Mouse (Mus musculus): ENCODE results near the gene 9630041A04Rik. TPM values are rescaled to one million over a fixed set of nuclear protein-coding genes. Genes with fewer than 3 reads are reported as not detected.

Gene 9630041A04Rik
- not detected in 2 replicates for polyA plus RNA-seq (2012; rRNA removed)

- TF ChIP-seq POLR2A (IDR thresholded peaks at IDR 0.05; ENCODE audit: low read depth, low read length): no peak
- no peak for TF ChIP-seq CTCF (IDR thresholded peaks at IDR 0.05; ENCODE audit: extremely low read depth, insufficient read depth, insufficient read length, insufficient replicate concordance)
- Histone ChIP-seq H3K36me3 (ENCODE audit: control insufficient read depth, insufficient read depth, low read length) (no peaks in the 10 kb centered on the region), H3K4me3 (ENCODE audit: extremely low read depth, insufficient read depth, insufficient read length) (no peak within 1 kb of the TSS), H3K27me3 (ENCODE audit: control insufficient read depth, insufficient read depth, low read length) (no peaks in the 10 kb centered on the region), H3K4me1 (ENCODE audit: control insufficient read depth, insufficient read depth, insufficient read length) (no peaks in the 10 kb centered on the region), H3K27ac (ENCODE audit: insufficient read depth, low read length) (no peak within 1 kb of the TSS)
- no peak for DNase-seq (ENCODE audit: low read depth in 1 of 2, low spot score in 2 of 2)
- 83% methylated on average over 15 of the region's 15 CpGs for WGBS
Observed at GRCm38 (mm10) chr9:101861596-101862471, at the start of gene 9630041A04Rik. TSS of gene 9630041A04Rik (plus strand) at chr9:101861841.

- no peaks in the 10 kb centered on the region for H3K36me3 ChIP-seq (ENCODE audit: control insufficient read depth, insufficient read depth, low read length)
- DNase-seq (ENCODE audit: low read depth in 1 of 2, low spot score in 2 of 2): no peak
- no peak overlapping the region for H3K4me3 ChIP-seq (ENCODE audit: extremely low read depth, insufficient read depth, insufficient read length)
- H3K27ac ChIP-seq (ENCODE audit: insufficient read depth, low read length): no peak overlapping the region
- TF ChIP-seq POLR2A (IDR thresholded peaks at IDR 0.05; ENCODE audit: low read depth, low read length) (no peak), CTCF (IDR thresholded peaks at IDR 0.05; ENCODE audit: extremely low read depth, insufficient read depth, insufficient read length, insufficient replicate concordance) (no peak)
- H3K27me3 ChIP-seq (ENCODE audit: control insufficient read depth, insufficient read depth, low read length): no peaks in the 10 kb centered on the region
- no peaks in the 10 kb centered on the region for H3K4me1 ChIP-seq (ENCODE audit: control insufficient read depth, insufficient read depth, insufficient read length)
- WGBS: 91% methylated on average over 7 of the region's 7 CpGs
Observed at GRCm38 (mm10) chr9:101823896-101824295, 37.7 kb upstream of the 9630041A04Rik start.

DNA sequence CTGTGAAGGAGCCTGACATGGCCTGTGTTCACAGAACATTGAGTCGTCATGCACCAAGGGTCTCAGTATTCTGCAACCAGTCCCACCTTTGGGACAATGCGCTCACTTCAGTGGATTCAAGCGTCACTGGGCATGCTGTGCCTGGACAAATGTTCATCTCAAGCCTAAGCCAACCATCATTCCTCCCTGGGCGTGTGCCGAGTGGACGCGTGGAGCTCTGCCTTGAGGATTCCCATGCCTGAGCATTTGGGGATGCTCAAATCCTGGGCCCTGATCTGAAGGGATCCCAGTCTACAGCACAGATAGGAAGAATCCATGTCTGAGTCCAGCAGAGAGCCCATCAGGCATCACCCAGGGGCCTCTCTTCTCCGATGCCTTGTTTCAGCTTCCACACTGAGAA is 36.0 kb upstream of the 9630041A04Rik start:
- no peak for TF ChIP-seq CTCF (IDR thresholded peaks at IDR 0.05; ENCODE audit: extremely low read depth, insufficient read depth, insufficient read length, insufficient replicate concordance)
- no peak for TF ChIP-seq POLR2A (IDR thresholded peaks at IDR 0.05; ENCODE audit: low read depth, low read length)
- no peak for DNase-seq (ENCODE audit: low read depth in 1 of 2, low spot score in 2 of 2)
- Histone ChIP-seq H3K4me3 (ENCODE audit: extremely low read depth, insufficient read depth, insufficient read length) (no peak overlapping the region), H3K27ac (ENCODE audit: insufficient read depth, low read length) (no peak overlapping the region), H3K27me3 (ENCODE audit: control insufficient read depth, insufficient read depth, low read length) (no peaks in the 10 kb centered on the region), H3K36me3 (ENCODE audit: control insufficient read depth, insufficient read depth, low read length) (no peaks in the 10 kb centered on the region), H3K4me1 (ENCODE audit: control insufficient read depth, insufficient read depth, insufficient read length) (no peaks in the 10 kb centered on the region)
- WGBS: 95% methylated on average over 8 of the region's 8 CpGs

DNA sequence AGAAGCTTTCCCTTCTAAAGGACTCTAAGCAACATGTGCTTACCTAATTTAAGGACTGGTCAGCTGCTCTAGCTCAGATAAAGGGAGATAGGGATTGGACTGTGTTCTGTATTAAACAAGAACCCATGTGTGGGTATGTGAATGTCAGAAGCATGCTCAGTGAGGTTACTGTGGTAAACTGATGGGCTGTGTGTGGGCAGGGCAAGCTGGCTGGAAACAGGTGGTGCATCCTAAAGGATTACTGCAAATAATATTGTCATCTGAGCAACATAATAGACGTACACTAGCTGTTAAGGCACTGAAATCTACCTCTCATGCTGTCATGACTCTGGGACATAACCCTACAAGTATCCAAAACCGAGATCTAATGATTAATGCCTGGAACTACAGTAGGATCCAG is 28.0 kb upstream of the 9630041A04Rik start:
- DNase-seq (ENCODE audit: low read depth in 1 of 2, low spot score in 2 of 2): no peak
- H3K27ac ChIP-seq (ENCODE audit: insufficient read depth, low read length): no peak overlapping the region
- TF ChIP-seq CTCF (IDR thresholded peaks at IDR 0.05; ENCODE audit: extremely low read depth, insufficient read depth, insufficient read length, insufficient replicate concordance) (no peak), POLR2A (IDR thresholded peaks at IDR 0.05; ENCODE audit: low read depth, low read length) (no peak)
- no peaks in the 10 kb centered on the region for H3K27me3 ChIP-seq (ENCODE audit: control insufficient read depth, insufficient read depth, low read length)
- H3K36me3 ChIP-seq (ENCODE audit: control insufficient read depth, insufficient read depth, low read length): no peaks in the 10 kb centered on the region
- WGBS: 58% methylated on average over 2 of the region's 2 CpGs
- H3K4me1 ChIP-seq (ENCODE audit: control insufficient read depth, insufficient read depth, insufficient read length): no peaks in the 10 kb centered on the region
- H3K4me3 ChIP-seq (ENCODE audit: extremely low read depth, insufficient read depth, insufficient read length): no peak overlapping the region

DNA sequence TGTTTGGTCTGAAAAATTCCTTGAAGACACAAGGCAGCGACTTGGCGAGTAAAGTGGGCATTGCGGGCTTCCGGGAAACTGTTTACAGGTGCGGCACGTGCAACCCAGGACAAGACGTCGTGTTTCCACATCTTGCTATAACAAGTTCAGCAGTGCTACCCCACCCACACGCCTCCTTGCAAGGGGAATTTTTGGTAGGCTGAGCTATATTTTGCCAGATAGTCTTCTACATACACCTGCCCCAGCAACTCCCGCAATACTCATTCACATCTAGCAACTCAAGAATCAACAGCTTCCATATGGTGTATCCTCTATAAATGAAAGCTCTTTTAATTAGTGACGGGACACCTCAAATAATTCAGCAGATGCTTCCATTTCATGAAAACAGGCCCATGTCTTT is 20.5 kb upstream of the 9630041A04Rik start:
- WGBS: 91% methylated on average over 11 of the region's 11 CpGs
- Histone ChIP-seq H3K4me1 (ENCODE audit: control insufficient read depth, insufficient read depth, insufficient read length) (no peaks in the 10 kb centered on the region), H3K27me3 (ENCODE audit: control insufficient read depth, insufficient read depth, low read length) (no peaks in the 10 kb centered on the region), H3K36me3 (ENCODE audit: control insufficient read depth, insufficient read depth, low read length) (no peaks in the 10 kb centered on the region), H3K4me3 (ENCODE audit: extremely low read depth, insufficient read depth, insufficient read length) (no peak overlapping the region), H3K27ac (ENCODE audit: insufficient read depth, low read length) (no peak overlapping the region)
- DNase-seq (ENCODE audit: low read depth in 1 of 2, low spot score in 2 of 2): no peak
- TF ChIP-seq POLR2A (IDR thresholded peaks at IDR 0.05; ENCODE audit: low read depth, low read length): no peak
- no peak for TF ChIP-seq CTCF (IDR thresholded peaks at IDR 0.05; ENCODE audit: extremely low read depth, insufficient read depth, insufficient read length, insufficient replicate concordance)

GRCm38 (mm10) chr9:101843893-101844292 is 17.7 kb upstream of the 9630041A04Rik start:
- WGBS: 76% methylated on average over 4 of the region's 4 CpGs
- no peak overlapping the region for H3K4me3 ChIP-seq (ENCODE audit: extremely low read depth, insufficient read depth, insufficient read length)
- H3K4me1 ChIP-seq (ENCODE audit: control insufficient read depth, insufficient read depth, insufficient read length): no peaks in the 10 kb centered on the region
- H3K36me3 ChIP-seq (ENCODE audit: control insufficient read depth, insufficient read depth, low read length): no peaks in the 10 kb centered on the region
- no peak for TF ChIP-seq POLR2A (IDR thresholded peaks at IDR 0.05; ENCODE audit: low read depth, low read length)
- no peak for TF ChIP-seq CTCF (IDR thresholded peaks at IDR 0.05; ENCODE audit: extremely low read depth, insufficient read depth, insufficient read length, insufficient replicate concordance)
- no peaks in the 10 kb centered on the region for H3K27me3 ChIP-seq (ENCODE audit: control insufficient read depth, insufficient read depth, low read length)
- DNase-seq (ENCODE audit: low read depth in 1 of 2, low spot score in 2 of 2): no peak
- H3K27ac ChIP-seq (ENCODE audit: insufficient read depth, low read length): no peak overlapping the region

DNA sequence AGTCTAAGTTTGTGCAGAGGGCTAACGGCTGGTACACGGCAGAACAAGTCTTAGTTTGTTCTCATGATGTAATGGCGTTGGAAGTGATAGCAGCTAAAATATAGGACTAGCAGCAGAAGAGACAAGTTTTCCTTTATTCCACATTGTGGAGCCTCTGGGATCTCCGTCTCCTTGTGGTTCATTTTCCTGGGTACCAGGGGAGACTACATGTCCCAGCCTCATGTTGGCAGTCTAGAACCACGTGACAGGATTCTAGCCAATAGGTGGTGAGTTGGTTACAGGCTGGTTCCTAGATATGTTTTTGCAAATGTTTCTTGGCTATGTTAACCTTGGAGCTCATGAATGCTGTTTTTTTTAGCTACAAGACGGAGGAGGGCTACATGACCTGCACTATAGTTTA is 15.9 kb upstream of the 9630041A04Rik start:
- Histone ChIP-seq H3K27me3 (ENCODE audit: control insufficient read depth, insufficient read depth, low read length) (no peaks in the 10 kb centered on the region), H3K27ac (ENCODE audit: insufficient read depth, low read length) (no peak overlapping the region), H3K4me1 (ENCODE audit: control insufficient read depth, insufficient read depth, insufficient read length) (no peaks in the 10 kb centered on the region), H3K36me3 (ENCODE audit: control insufficient read depth, insufficient read depth, low read length) (no peaks in the 10 kb centered on the region), H3K4me3 (ENCODE audit: extremely low read depth, insufficient read depth, insufficient read length) (no peak overlapping the region)
- no peak for DNase-seq (ENCODE audit: low read depth in 1 of 2, low spot score in 2 of 2)
- 83% methylated on average over 6 of the region's 6 CpGs for WGBS
- TF ChIP-seq POLR2A (IDR thresholded peaks at IDR 0.05; ENCODE audit: low read depth, low read length) (no peak), CTCF (IDR thresholded peaks at IDR 0.05; ENCODE audit: extremely low read depth, insufficient read depth, insufficient read length, insufficient replicate concordance) (no peak)
